Mouse (Mus musculus): ENCODE results near the gene Kif21b. TPM values are rescaled to one million over a fixed set of nuclear protein-coding genes. Genes with fewer than 3 reads are reported as not detected.

Gene Kif21b
- polyA plus RNA-seq, 1 experiment from 2014 or later: 4.3 TPM

- Histone ChIP-seq H3K4me2 (ENCODE audit: low read depth, low read length) (no peak overlapping the region), H3K27me3 (replicated peaks; ENCODE audit: control insufficient read depth, insufficient read depth, low read length) (no peaks in the 10 kb centered on the region), H3K36me3 (ENCODE audit: control insufficient read depth, insufficient read depth, low read length) (peaks cover 4% of the 10 kb centered on the region; the same call in 1 of the 2 replicates), H3K27ac (ENCODE audit: low read length) (no peak overlapping the region), H3K4me3 (ENCODE audit: low read length) (no peak overlapping the region), H3K4me1 (ENCODE audit: control insufficient read depth, insufficient read depth, low read length) (no peaks in the 10 kb centered on the region), H3K9ac (ENCODE audit: low read depth, low read length) (no peak overlapping the region), H3K9me3 (ENCODE audit: control insufficient read depth, low read length) (no peaks in the 10 kb centered on the region)
- ATAC-seq: no peak
- WGBS: 81% methylated on average over 6 of the region's 6 CpGs
These were observed 29.7 kb downstream of the Kif21b start for GRCm38 (mm10) chr1:136160930-136161329.

DNA sequence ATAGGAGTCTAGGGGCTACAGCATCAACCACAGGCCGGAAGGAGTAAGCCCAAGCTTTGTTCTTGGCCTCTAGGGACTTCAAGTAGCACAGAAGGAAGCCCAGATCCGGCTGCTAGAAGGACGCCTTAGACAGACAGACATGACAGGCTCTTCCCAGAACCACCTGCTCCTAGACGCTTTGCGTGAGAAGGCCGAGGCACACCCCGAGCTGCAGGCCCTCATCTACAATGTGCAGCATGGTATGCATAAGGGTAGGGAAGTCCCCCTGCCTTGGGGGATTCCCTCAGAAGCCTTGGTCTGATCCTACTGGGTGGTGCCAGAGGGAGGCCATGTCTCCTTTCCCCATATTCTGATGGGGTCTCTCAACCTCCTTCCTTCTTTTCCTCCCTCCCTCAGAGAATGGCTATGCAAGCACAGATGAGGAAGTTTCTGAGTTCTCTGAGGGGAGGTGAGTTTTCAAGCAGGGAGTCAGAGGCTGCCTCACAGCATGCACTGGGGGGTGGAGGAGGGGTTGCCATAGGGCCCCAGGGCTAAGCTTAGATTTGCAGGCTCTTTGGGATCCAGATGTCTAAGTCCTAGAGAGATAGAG is 30.2 kb downstream of the Kif21b start:
- H3K36me3 ChIP-seq (ENCODE audit: control insufficient read depth, insufficient read depth, low read length): peaks cover 4% of the 10 kb centered on the region; the same call in 1 of the 2 replicates
- 86% methylated on average over 7 of the region's 7 CpGs for WGBS
- no peaks in the 10 kb centered on the region for H3K4me1 ChIP-seq (ENCODE audit: control insufficient read depth, insufficient read depth, low read length)
- no peaks in the 10 kb centered on the region for H3K9me3 ChIP-seq (ENCODE audit: control insufficient read depth, low read length)
- no peak overlapping the region for H3K4me2 ChIP-seq (ENCODE audit: low read depth, low read length)
- no peak overlapping the region for H3K4me3 ChIP-seq (ENCODE audit: low read length)
- H3K27me3 ChIP-seq (replicated peaks; ENCODE audit: control insufficient read depth, insufficient read depth, low read length): no peaks in the 10 kb centered on the region
- no peak overlapping the region for H3K9ac ChIP-seq (ENCODE audit: low read depth, low read length)
- no peak overlapping the region for H3K27ac ChIP-seq (ENCODE audit: low read length)
- no peak for ATAC-seq

DNA sequence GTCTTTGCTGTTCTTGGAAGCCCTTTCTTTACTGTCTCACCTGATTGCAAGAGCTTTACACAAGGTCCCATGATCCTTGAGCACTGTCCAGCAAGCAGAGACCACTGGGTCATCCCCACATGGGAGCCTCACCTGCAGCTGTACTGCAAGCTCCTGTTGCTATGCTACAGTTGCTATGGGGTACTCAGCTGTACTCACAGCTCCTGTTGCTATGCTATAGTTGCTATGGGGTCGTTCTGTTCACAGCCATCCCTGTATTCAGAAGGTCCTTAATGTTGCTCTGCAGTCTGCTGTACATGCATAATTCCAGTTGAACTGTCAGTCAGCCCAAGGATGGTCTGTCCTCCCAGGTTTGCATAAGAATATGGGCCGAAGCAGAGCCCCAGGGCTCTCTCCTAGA is 34.2 kb downstream of the Kif21b start:
- no peak overlapping the region for H3K4me3 ChIP-seq (ENCODE audit: low read length)
- H3K27ac ChIP-seq (ENCODE audit: low read length): no peak overlapping the region
- H3K9ac ChIP-seq (ENCODE audit: low read depth, low read length): no peak overlapping the region
- H3K27me3 ChIP-seq (replicated peaks; ENCODE audit: control insufficient read depth, insufficient read depth, low read length): no peaks in the 10 kb centered on the region
- H3K36me3 ChIP-seq (ENCODE audit: control insufficient read depth, insufficient read depth, low read length): peaks cover 2% of the 10 kb centered on the region; the same call in 1 of the 2 replicates
- 70% methylated on average over 2 of the region's 2 CpGs for WGBS
- H3K4me1 ChIP-seq (ENCODE audit: control insufficient read depth, insufficient read depth, low read length): no peaks in the 10 kb centered on the region
- H3K4me2 ChIP-seq (ENCODE audit: low read depth, low read length): no peak overlapping the region
- no peaks in the 10 kb centered on the region for H3K9me3 ChIP-seq (ENCODE audit: control insufficient read depth, low read length)
- no peak for ATAC-seq

DNA sequence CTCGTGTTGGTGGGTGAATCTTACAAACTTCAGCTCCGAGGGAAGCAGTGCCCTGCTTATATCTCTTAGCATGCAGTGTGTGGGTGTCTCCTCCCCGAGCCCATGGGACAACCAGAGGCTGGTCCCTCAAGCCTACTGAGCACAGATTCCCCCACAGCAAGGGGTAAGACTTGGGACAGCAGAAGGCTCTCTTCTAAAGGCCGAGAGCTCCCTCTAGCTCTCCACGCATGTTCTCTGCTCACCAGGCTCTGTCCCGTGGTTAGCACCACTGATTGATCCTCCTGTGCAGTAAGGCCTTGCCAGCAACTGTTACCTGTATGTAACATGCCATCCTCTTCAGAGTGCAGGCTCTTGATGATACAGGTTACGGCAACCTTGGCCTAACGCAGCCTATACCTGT is 36.5 kb downstream of the Kif21b start:
- no peaks in the 10 kb centered on the region for H3K9me3 ChIP-seq (ENCODE audit: control insufficient read depth, low read length)
- H3K9ac ChIP-seq (ENCODE audit: low read depth, low read length): no peak overlapping the region
- peaks cover 5% of the 10 kb centered on the region; the same call in 1 of the 2 replicates for H3K36me3 ChIP-seq (ENCODE audit: control insufficient read depth, insufficient read depth, low read length)
- no peak overlapping the region for H3K4me2 ChIP-seq (ENCODE audit: low read depth, low read length)
- no peaks in the 10 kb centered on the region for H3K27me3 ChIP-seq (replicated peaks; ENCODE audit: control insufficient read depth, insufficient read depth, low read length)
- 69% methylated on average over 8 of the region's 8 CpGs for WGBS
- no peak overlapping the region for H3K4me3 ChIP-seq (ENCODE audit: low read length)
- no peak overlapping the region for H3K27ac ChIP-seq (ENCODE audit: low read length)
- ATAC-seq: no peak
- H3K4me1 ChIP-seq (ENCODE audit: control insufficient read depth, insufficient read depth, low read length): peaks cover 7% of the 10 kb centered on the region

DNA sequence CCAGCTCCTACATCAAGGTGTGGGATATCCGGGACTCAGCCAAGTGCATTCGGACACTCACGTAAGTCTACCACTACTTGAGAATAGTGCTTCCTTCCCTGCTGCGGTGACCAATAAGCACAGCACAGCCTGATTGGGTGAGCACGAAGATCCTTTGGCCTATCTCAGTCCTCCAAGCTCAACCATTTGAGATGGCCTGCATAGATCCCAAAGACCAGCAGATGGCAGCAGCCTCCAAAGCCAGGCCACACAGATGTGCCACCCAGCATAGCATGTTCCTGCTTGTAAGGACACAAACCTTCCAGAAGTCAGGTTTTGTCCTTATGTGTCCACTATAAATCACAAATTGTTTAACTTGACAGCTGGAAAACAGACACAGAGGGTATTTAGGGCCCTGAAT is 38.9 kb downstream of the Kif21b start:
- 5% methylated on average over 5 of the region's 5 CpGs for WGBS
- Histone ChIP-seq H3K27me3 (replicated peaks; ENCODE audit: control insufficient read depth, insufficient read depth, low read length) (no peaks in the 10 kb centered on the region), H3K4me1 (ENCODE audit: control insufficient read depth, insufficient read depth, low read length) (peaks cover 32% of the 10 kb centered on the region), H3K36me3 (ENCODE audit: control insufficient read depth, insufficient read depth, low read length) (0 out of 2 replicates have a peak, but pooled peaks cover 3% of the 10 kb centered on the region), H3K4me2 (ENCODE audit: low read depth, low read length) (no peak overlapping the region), H3K9ac (ENCODE audit: low read depth, low read length) (no peak overlapping the region), H3K4me3 (ENCODE audit: low read length) (no peak overlapping the region), H3K9me3 (ENCODE audit: control insufficient read depth, low read length) (no peaks in the 10 kb centered on the region), H3K27ac (ENCODE audit: low read length) (no peak overlapping the region)
- ATAC-seq: peak; percentile 63

DNA sequence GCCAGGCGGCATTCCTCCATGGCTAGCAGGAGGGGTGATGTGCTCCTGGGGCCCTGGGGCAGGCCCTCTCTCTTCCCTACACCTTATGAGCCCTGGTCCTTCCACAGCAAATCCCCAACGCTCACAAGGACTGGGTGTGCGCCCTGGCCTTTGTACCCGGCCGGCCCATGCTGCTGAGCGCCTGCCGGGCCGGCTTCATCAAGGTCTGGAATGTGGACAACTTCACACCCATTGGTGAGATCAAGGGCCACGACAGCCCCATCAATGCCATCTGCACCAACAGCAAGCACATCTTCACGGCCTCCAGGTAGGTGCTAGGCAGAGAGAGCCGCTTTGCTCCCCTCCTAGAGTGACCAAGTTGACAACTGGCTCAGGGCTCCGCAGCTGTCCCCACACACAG is 41.5 kb downstream of the Kif21b start:
- WGBS: 53% methylated on average over 12 of the region's 12 CpGs
- no peaks in the 10 kb centered on the region for H3K27me3 ChIP-seq (replicated peaks; ENCODE audit: control insufficient read depth, insufficient read depth, low read length)
- H3K9ac ChIP-seq (ENCODE audit: low read depth, low read length): peak overlapping the region; percentile 37; the same call in 1 of the 2 replicates
- H3K36me3 ChIP-seq (ENCODE audit: control insufficient read depth, insufficient read depth, low read length): 0 out of 2 replicates have a peak, but pooled peaks cover 3% of the 10 kb centered on the region
- H3K27ac ChIP-seq (ENCODE audit: low read length): peak overlapping the region; percentile 65
- H3K4me3 ChIP-seq (ENCODE audit: low read length): no peak overlapping the region
- peak; percentile 69 for ATAC-seq
- H3K4me2 ChIP-seq (ENCODE audit: low read depth, low read length): no peak overlapping the region
- H3K4me1 ChIP-seq (ENCODE audit: control insufficient read depth, insufficient read depth, low read length): peaks cover 40% of the 10 kb centered on the region
- no peaks in the 10 kb centered on the region for H3K9me3 ChIP-seq (ENCODE audit: control insufficient read depth, low read length)

DNA sequence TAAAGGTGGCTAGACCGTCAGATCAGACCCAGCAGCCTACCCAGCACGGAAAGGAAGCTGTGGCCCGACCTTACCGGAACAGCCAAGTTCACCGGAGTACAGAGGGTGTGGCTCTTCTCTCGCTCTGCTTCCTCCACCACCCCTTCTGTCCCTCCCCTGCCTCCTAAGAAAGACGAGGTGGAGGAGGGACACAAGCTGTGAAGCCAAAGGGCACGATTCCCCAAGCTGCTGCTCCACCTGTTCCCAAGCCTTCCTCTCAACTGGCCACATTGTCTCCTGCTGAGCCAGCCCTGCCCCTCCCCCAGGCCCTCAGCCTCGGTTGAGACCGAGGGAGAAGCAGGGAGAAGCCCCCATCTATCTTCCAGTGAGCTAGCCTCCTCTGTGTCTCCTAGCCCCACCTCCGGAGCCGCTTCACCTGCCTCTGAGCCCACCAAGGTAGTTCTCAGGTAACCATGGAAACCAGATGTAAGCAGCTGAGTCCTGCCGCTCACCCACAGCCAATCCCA is 43.0 kb downstream of the Kif21b start:
- H3K27ac ChIP-seq (ENCODE audit: low read length): peak overlapping the region; percentile 79
- H3K4me1 ChIP-seq (ENCODE audit: control insufficient read depth, insufficient read depth, low read length): peaks cover 47% of the 10 kb centered on the region
- no peak overlapping the region for H3K4me3 ChIP-seq (ENCODE audit: low read length)
- 15% methylated on average over 13 of the region's 13 CpGs for whole genome bisulfite sequencing
- no peaks in the 10 kb centered on the region for H3K9me3 ChIP-seq (ENCODE audit: control insufficient read depth, low read length)
- H3K36me3 ChIP-seq (ENCODE audit: control insufficient read depth, insufficient read depth, low read length): 0 out of 2 replicates have a peak, but pooled peaks cover 3% of the 10 kb centered on the region
- H3K27me3 ChIP-seq (replicated peaks; ENCODE audit: control insufficient read depth, insufficient read depth, low read length): no peaks in the 10 kb centered on the region
- H3K9ac ChIP-seq (ENCODE audit: low read depth, low read length): peak overlapping the region; percentile 49; the same call in 1 of the 2 replicates
- peak; percentile 75 for ATAC-seq
- peak overlapping the region; percentile 37 for H3K4me2 ChIP-seq (ENCODE audit: low read depth, low read length)

- no peaks in the 10 kb centered on the region for H3K9me3 ChIP-seq (ENCODE audit: control insufficient read depth, low read length)
- H3K4me1 ChIP-seq (ENCODE audit: control insufficient read depth, insufficient read depth, low read length): peaks cover 47% of the 10 kb centered on the region
- ATAC-seq: no peak
- H3K4me2 ChIP-seq (ENCODE audit: low read depth, low read length): no peak overlapping the region
- H3K9ac ChIP-seq (ENCODE audit: low read depth, low read length): no peak overlapping the region
- H3K36me3 ChIP-seq (ENCODE audit: control insufficient read depth, insufficient read depth, low read length): 0 out of 2 replicates have a peak, but pooled peaks cover 3% of the 10 kb centered on the region
- no peak overlapping the region for H3K4me3 ChIP-seq (ENCODE audit: low read length)
- no peak overlapping the region for H3K27ac ChIP-seq (ENCODE audit: low read length)
- 34% methylated on average over 6 of the region's 6 CpGs for WGBS
- H3K27me3 ChIP-seq (replicated peaks; ENCODE audit: control insufficient read depth, insufficient read depth, low read length): no peaks in the 10 kb centered on the region
These were observed 44.0 kb downstream of the Kif21b start for GRCm38 (mm10) chr1:136175183-136175582.

GRCm38 (mm10) chr1:136177085-136177484 is 45.9 kb downstream of the Kif21b start:
- ATAC-seq: no peak
- H3K9ac ChIP-seq (ENCODE audit: low read depth, low read length): no peak overlapping the region
- no peaks in the 10 kb centered on the region for H3K36me3 ChIP-seq (ENCODE audit: control insufficient read depth, insufficient read depth, low read length)
- no peak overlapping the region for H3K4me2 ChIP-seq (ENCODE audit: low read depth, low read length)
- no peak overlapping the region for H3K4me3 ChIP-seq (ENCODE audit: low read length)
- 59% methylated on average over 2 of the region's 2 CpGs for WGBS
- no peaks in the 10 kb centered on the region for H3K9me3 ChIP-seq (ENCODE audit: control insufficient read depth, low read length)
- H3K27me3 ChIP-seq (replicated peaks; ENCODE audit: control insufficient read depth, insufficient read depth, low read length): no peaks in the 10 kb centered on the region
- 0 out of 2 replicates have a peak overlapping the region, but pooled peaks have one; percentile 7 for H3K27ac ChIP-seq (ENCODE audit: low read length)
- H3K4me1 ChIP-seq (ENCODE audit: control insufficient read depth, insufficient read depth, low read length): peaks cover 45% of the 10 kb centered on the region

All from intestine, embryonic 16.5 days (tissue).